Mouse (Mus musculus) neural tube, embryonic 11.5 days (tissue): ENCODE results near the gene Grm4. TPM values are rescaled to one million over a fixed set of nuclear protein-coding genes. Genes with fewer than 3 reads are reported as not detected.

ENCODE experiments used
- ATAC-seq: fragments of 200-750 bp; cut with Nextera tagmentation; 2 replicates; pipeline ENCODE4 v1.8.0; 2017; ENCODE audit warnings: moderate number of reproducible peaks, mild to moderate bottlenecking, moderate TSS enrichment, moderate library complexity; ENCODE audit not compliant: insufficient read depth, low FRiP score, low TSS enrichment
- DNase-seq: peaks from one replicate; pipeline ENCODE4 v3.0.0-alpha.2; 2015; ENCODE audit warnings: low spot score
- H3K27ac ChIP-seq: fragments of 300-500 bp; sonication (generic); 2 replicates; pipeline ENCODE4 v1.5.1; 2014; ENCODE audit warnings: low read depth, mild to moderate bottlenecking, low read length
- H3K27me3 ChIP-seq: fragments of 300-500 bp; sonication (generic); 2 replicates; pipeline ENCODE4 v1.6.1; 2014; ENCODE audit warnings: mild to moderate bottlenecking, low read length, mixed read lengths; ENCODE audit not compliant: control insufficient read depth, insufficient read depth
- H3K36me3 ChIP-seq: fragments of 300-500 bp; sonication (generic); 2 replicates; pipeline ENCODE4 v1.6.1; 2014; ENCODE audit warnings: mild to moderate bottlenecking, low read length, moderate library complexity, mixed read lengths; ENCODE audit not compliant: control insufficient read depth, insufficient read depth
- H3K4me1 ChIP-seq: fragments of 300-500 bp; sonication (generic); 2 replicates; pipeline ENCODE4 v1.6.1; 2014; ENCODE audit warnings: low read length, mixed read lengths; ENCODE audit not compliant: control insufficient read depth, insufficient read depth
- H3K4me2 ChIP-seq: fragments of 300-500 bp; sonication (generic); 2 replicates; pipeline ENCODE4 v1.6.1; 2014; ENCODE audit warnings: low read depth, mild to moderate bottlenecking, moderate library complexity
- H3K4me3 ChIP-seq: fragments of 300-500 bp; sonication (generic); 2 replicates; pipeline ENCODE4 v1.5.1; 2014; ENCODE audit warnings: low read depth, low read length
- H3K9ac ChIP-seq: fragments of 300-500 bp; sonication (generic); 2 replicates; pipeline ENCODE4 v1.6.1; 2014; ENCODE audit warnings: mild to moderate bottlenecking, low read length
- H3K9me3 ChIP-seq: fragments of 300-500 bp; sonication (generic); 2 replicates; pipeline ENCODE4 v1.6.1; 2016; ENCODE audit warnings: low read length; ENCODE audit not compliant: control insufficient read depth
- WGBS: fragments of 180-500 bp; shearing (Covaris S2); extraction: QIAGEN DNeasy Blood & Tissue Kit; methylation state at CpG from one replicate; pipeline ENCODE4 v1.1.7; 2014; 5-methylcytosine and 5-hydroxymethylcytosine counted together
- polyA plus RNA-seq: library from polyadenylated mRNA; unstranded; fragments of >200 nt; fragmentation: Nextera tagmentation; extraction: Ambion mirVana; gene quantifications from 2 replicates; pipeline ENCODE4 v1.2.1, GENCODE M21; 2014

Grm4 gene
- polyA plus RNA-seq, 1 experiment from 2014 or later = 2.5 TPM

GRCm38 (mm10) chr17:27520557-27520956, 646 bp downstream of the Grm4 start:
- Histone ChIP-seq H3K9me3 (no peaks in the 10 kb centered on the region), H3K9ac (no peak overlapping the region), H3K4me1 (peaks cover 8% of the 10 kb centered on the region; the same call in 1 of the 2 replicates), H3K36me3 (no peaks in the 10 kb centered on the region), H3K27me3 (peaks cover 9% of the 10 kb centered on the region), H3K4me3 (no peak overlapping the region), H3K27ac (no peak overlapping the region), H3K4me2 (no peak overlapping the region)
- 1% methylated on average over 27 of the region's 27 CpGs for WGBS
- ATAC-seq = no peak
- DNase-seq = peak; percentile 85

GRCm38 (mm10) chr17:27518700-27519595, 2.3 kb downstream of the Grm4 start:
- Histone ChIP-seq H3K27me3 (peaks cover 22% of the 10 kb centered on the region), H3K9ac (no peak overlapping the region), H3K36me3 (no peaks in the 10 kb centered on the region), H3K4me3 (no peak overlapping the region), H3K9me3 (no peaks in the 10 kb centered on the region), H3K27ac (no peak overlapping the region), H3K4me2 (no peak overlapping the region), H3K4me1 (peaks cover 8% of the 10 kb centered on the region; the same call in 1 of the 2 replicates)
- WGBS = 36% methylated on average over 15 of the region's 15 CpGs
- DNase-seq (peak; percentile 61), ATAC-seq (no peak)

GRCm38 (mm10) chr17:27518296-27518695, 2.9 kb downstream of the Grm4 start:
- Histone ChIP-seq H3K27me3 (peaks cover 29% of the 10 kb centered on the region), H3K4me3 (no peak overlapping the region), H3K27ac (no peak overlapping the region), H3K9ac (no peak overlapping the region), H3K36me3 (no peaks in the 10 kb centered on the region), H3K4me2 (no peak overlapping the region), H3K9me3 (no peaks in the 10 kb centered on the region), H3K4me1 (peaks cover 8% of the 10 kb centered on the region; the same call in 1 of the 2 replicates)
- WGBS = 28% methylated on average over 9 of the region's 9 CpGs
- DNase-seq (no peak), ATAC-seq (no peak)

- ATAC-seq = no peak
- no peaks in the 10 kb centered on the region for H3K9me3 ChIP-seq
- H3K4me1 ChIP-seq = peaks cover 15% of the 10 kb centered on the region
- peak overlapping the region; percentile 97 for H3K4me2 ChIP-seq
- peaks cover 54% of the 10 kb centered on the region for H3K27me3 ChIP-seq
- H3K9ac ChIP-seq = no peak overlapping the region
- no peaks in the 10 kb centered on the region for H3K36me3 ChIP-seq
- 27% methylated on average over 27 of the region's 27 CpGs for WGBS
- peak overlapping the region; percentile 57 for H3K4me3 ChIP-seq
- no peak overlapping the region for H3K27ac ChIP-seq
- no peak for DNase-seq
Observed at GRCm38 (mm10) chr17:27513916-27514762, 7.1 kb downstream of the Grm4 start.

GRCm38 (mm10) chr17:27513279-27513915, 7.8 kb downstream of the Grm4 start:
- no peak for ATAC-seq
- peak overlapping the region; percentile 57 for H3K4me3 ChIP-seq
- H3K4me2 ChIP-seq = peak overlapping the region; percentile 97
- peaks cover 54% of the 10 kb centered on the region for H3K27me3 ChIP-seq
- no peaks in the 10 kb centered on the region for H3K9me3 ChIP-seq
- no peak for DNase-seq
- 1% methylated on average over 45 of the region's 66 CpGs for WGBS
- H3K4me1 ChIP-seq = peaks cover 9% of the 10 kb centered on the region
- H3K36me3 ChIP-seq = no peaks in the 10 kb centered on the region
- H3K9ac ChIP-seq = peak overlapping the region; percentile 69
- no peak overlapping the region for H3K27ac ChIP-seq

GRCm38 (mm10) chr17:27512619-27513161, 8.5 kb downstream of the Grm4 start:
- peak; percentile 28; the same call in 1 of the 2 replicates for ATAC-seq
- no peak for DNase-seq
- no peaks in the 10 kb centered on the region for H3K36me3 ChIP-seq
- no peaks in the 10 kb centered on the region for H3K9me3 ChIP-seq
- peak overlapping the region; percentile 39; the same call in 1 of the 2 replicates for H3K27ac ChIP-seq
- peak overlapping the region; percentile 69 for H3K9ac ChIP-seq
- H3K27me3 ChIP-seq = peaks cover 54% of the 10 kb centered on the region
- H3K4me1 ChIP-seq = peaks cover 9% of the 10 kb centered on the region
- peak overlapping the region; percentile 57 for H3K4me3 ChIP-seq
- WGBS = under 1% methylated on average over 52 of the region's 78 CpGs
- peak overlapping the region; percentile 97 for H3K4me2 ChIP-seq

GRCm38 (mm10) chr17:27511865-27512618, 9.2 kb downstream of the Grm4 start:
- peak overlapping the region; percentile 57 for H3K4me3 ChIP-seq
- H3K9me3 ChIP-seq = no peaks in the 10 kb centered on the region
- H3K4me1 ChIP-seq = peaks cover 9% of the 10 kb centered on the region
- ATAC-seq = peak; percentile 22; the same call in 1 of the 2 replicates
- WGBS = under 1% methylated on average over 42 of the region's 64 CpGs
- H3K36me3 ChIP-seq = no peaks in the 10 kb centered on the region
- peak; percentile 56 for DNase-seq
- peak overlapping the region; percentile 69 for H3K9ac ChIP-seq
- 0 out of 2 replicates have a peak overlapping the region, but pooled peaks have one; percentile 39 for H3K27ac ChIP-seq
- peaks cover 54% of the 10 kb centered on the region for H3K27me3 ChIP-seq
- H3K4me2 ChIP-seq = peak overlapping the region; percentile 97
